Mouse (Mus musculus) midbrain, embryonic 11.5 days (tissue): ENCODE data around the gene Ints4. TPM values are rescaled to one million over a fixed set of nuclear protein-coding genes. Genes with fewer than 3 reads are reported as not detected.

Experiments
- ATAC-seq: fragments of 200-750 bp; cut with Nextera tagmentation; 2 replicates; pipeline ENCODE4 v1.8.0; 2017; ENCODE audit warnings: moderate TSS enrichment, moderate library complexity; ENCODE audit not compliant: low FRiP score
- DNase-seq: peaks from one replicate; pipeline ENCODE4 v3.0.0; 2015; ENCODE audit warnings: low spot score; ENCODE audit errors: missing footprints
- H3K27ac ChIP-seq: fragments of 300-500 bp; sonication (generic); 2 replicates; pipeline ENCODE4 v1.5.1; 2014; ENCODE audit warnings: low read depth, low read length
- H3K27me3 ChIP-seq: fragments of 300-500 bp; sonication (generic); 2 replicates; pipeline ENCODE4 v1.6.1; 2014; ENCODE audit warnings: mild to moderate bottlenecking, low read length, moderate library complexity, mixed read lengths; ENCODE audit not compliant: control insufficient read depth, insufficient read depth
- H3K36me3 ChIP-seq: fragments of 300-500 bp; sonication (generic); 2 replicates; pipeline ENCODE4 v1.6.1; 2014; ENCODE audit warnings: mild to moderate bottlenecking, low read length, moderate library complexity, mixed read lengths; ENCODE audit not compliant: control insufficient read depth, insufficient read depth
- H3K4me1 ChIP-seq: fragments of 300-500 bp; sonication (generic); 2 replicates; pipeline ENCODE4 v1.6.1; 2014; ENCODE audit warnings: low read length; ENCODE audit not compliant: control insufficient read depth, insufficient read depth
- H3K4me2 ChIP-seq: fragments of 300-500 bp; sonication (generic); 2 replicates; pipeline ENCODE4 v1.6.1; 2014; ENCODE audit warnings: mild to moderate bottlenecking, moderate library complexity
- H3K4me3 ChIP-seq: fragments of 300-500 bp; sonication (generic); 2 replicates; pipeline ENCODE4 v1.5.1; 2014; ENCODE audit warnings: low read depth, low read length
- H3K9ac ChIP-seq: fragments of 300-500 bp; sonication (generic); 2 replicates; pipeline ENCODE4 v1.6.1; 2014; ENCODE audit warnings: low read length
- H3K9me3 ChIP-seq: fragments of 300-500 bp; sonication (generic); 2 replicates; pipeline ENCODE4 v1.6.1; 2016; ENCODE audit warnings: low read length; ENCODE audit not compliant: control insufficient read depth
- WGBS: fragments of 180-500 bp; shearing (Covaris S2); extraction: QIAGEN DNeasy Blood & Tissue Kit; methylation state at CpG from one replicate; pipeline ENCODE4 v1.1.7; 2014; 5-methylcytosine and 5-hydroxymethylcytosine counted together
- polyA plus RNA-seq: library from polyadenylated mRNA; unstranded; fragments of >200 nt; fragmentation: Nextera tagmentation; extraction: Ambion mirVana; gene quantifications from 2 replicates; pipeline ENCODE4 v1.2.1, GENCODE M21; 2014

The Ints4 gene
- polyA plus RNA-seq, 1 experiment from 2014 or later, result 62.6 TPM

GRCm38 (mm10) chr7:97453141-97453921 lies 27.4 kb upstream of the Ints4 start:
- Histone ChIP-seq H3K9ac (peak overlapping the region; percentile 55), H3K4me2 (peak overlapping the region; percentile 59), H3K9me3 (no peaks in the 10 kb centered on the region; the same call in 1 of the 2 replicates), H3K27me3 (no peaks in the 10 kb centered on the region), H3K4me1 (peaks cover 4% of the 10 kb centered on the region; the same call in 1 of the 2 replicates), H3K4me3 (peak overlapping the region; percentile 23; the same call in 1 of the 2 replicates), H3K27ac (no peak overlapping the region), H3K36me3 (no peaks in the 10 kb centered on the region)
- peak; percentile 89 for DNase-seq
- peak; percentile 57; the same call in 1 of the 2 replicates for ATAC-seq
- 5% methylated on average over 27 of the region's 27 CpGs for WGBS

- Histone ChIP-seq H3K27ac (no peak overlapping the region), H3K9ac (no peak overlapping the region), H3K9me3 (no peaks in the 10 kb centered on the region), H3K27me3 (no peaks in the 10 kb centered on the region), H3K4me3 (no peak overlapping the region), H3K36me3 (no peaks in the 10 kb centered on the region), H3K4me1 (peaks cover 4% of the 10 kb centered on the region; the same call in 1 of the 2 replicates), H3K4me2 (no peak overlapping the region)
- DNase-seq (no peak), ATAC-seq (no peak)
- 92% methylated on average over 10 of the region's 10 CpGs for WGBS
These were observed 26.0 kb upstream of the Ints4 start for GRCm38 (mm10) chr7:97454795-97455194.

GRCm38 (mm10) chr7:97455577-97455976 lies 25.2 kb upstream of the Ints4 start:
- H3K9ac ChIP-seq, result no peak overlapping the region
- H3K4me2 ChIP-seq, result no peak overlapping the region
- peaks cover 4% of the 10 kb centered on the region; the same call in 1 of the 2 replicates for H3K4me1 ChIP-seq
- H3K9me3 ChIP-seq, result no peaks in the 10 kb centered on the region
- DNase-seq (no peak), ATAC-seq (no peak)
- no peak overlapping the region for H3K4me3 ChIP-seq
- 87% methylated on average over 3 of the region's 3 CpGs for WGBS
- no peaks in the 10 kb centered on the region for H3K36me3 ChIP-seq
- H3K27me3 ChIP-seq, result no peaks in the 10 kb centered on the region
- no peak overlapping the region for H3K27ac ChIP-seq

- ATAC-seq, result no peak
- no peak overlapping the region for H3K9ac ChIP-seq
- 87% methylated on average over 5 of the region's 5 CpGs for WGBS
These were observed 7.8 kb upstream of the Ints4 start for GRCm38 (mm10) chr7:97473001-97473400.

GRCm38 (mm10) chr7:97479349-97479748 lies 1.4 kb upstream of the Ints4 start:
- H3K9ac ChIP-seq, result no peak overlapping the region
- WGBS, result 69% methylated on average over 3 of the region's 3 CpGs
- peaks cover 6% of the 10 kb centered on the region; the same call in 1 of the 2 replicates for H3K4me1 ChIP-seq
- H3K27ac ChIP-seq, result no peak overlapping the region
- ATAC-seq, result no peak
- DNase-seq, result no peak
- H3K9me3 ChIP-seq, result no peaks in the 10 kb centered on the region
- no peak overlapping the region for H3K4me2 ChIP-seq
- no peaks in the 10 kb centered on the region for H3K36me3 ChIP-seq
- no peak overlapping the region for H3K4me3 ChIP-seq
- H3K27me3 ChIP-seq, result no peaks in the 10 kb centered on the region

More at GRCm38 (mm10) chr7:97473001-97473400, 7.8 kb upstream of the Ints4 start:
- no peaks in the 10 kb centered on the region for H3K9me3 ChIP-seq
- no peaks in the 10 kb centered on the region for H3K4me1 ChIP-seq
- no peak overlapping the region for H3K4me2 ChIP-seq
- H3K36me3 ChIP-seq, result no peaks in the 10 kb centered on the region
- no peak overlapping the region for H3K27ac ChIP-seq
- DNase-seq, result no peak
- H3K4me3 ChIP-seq, result no peak overlapping the region
- H3K27me3 ChIP-seq, result no peaks in the 10 kb centered on the region

- Histone ChIP-seq H3K4me1 (peaks cover 6% of the 10 kb centered on the region; the same call in 1 of the 2 replicates), H3K27me3 (no peaks in the 10 kb centered on the region), H3K27ac (no peak overlapping the region), H3K4me3 (peak overlapping the region; percentile 50; the same call in 1 of the 2 replicates), H3K36me3 (no peaks in the 10 kb centered on the region; the same call in 1 of the 2 replicates), H3K9me3 (no peaks in the 10 kb centered on the region), H3K4me2 (peak overlapping the region; percentile 35), H3K9ac (no peak overlapping the region)
- ATAC-seq, result peak; percentile 41
- 31% methylated on average over 3 of the region's 3 CpGs for WGBS
- DNase-seq, result no peak
These were observed 466 bp upstream of the Ints4 start for GRCm38 (mm10) chr7:97480290-97480689.

GRCm38 (mm10) chr7:97483378-97483777 lies 2.6 kb downstream of the Ints4 start:
- no peak overlapping the region for H3K4me3 ChIP-seq
- WGBS, result 90% methylated on average over 2 of the region's 2 CpGs
- peaks cover 6% of the 10 kb centered on the region; the same call in 1 of the 2 replicates for H3K4me1 ChIP-seq
- H3K36me3 ChIP-seq, result peaks cover 4% of the 10 kb centered on the region; the same call in 1 of the 2 replicates
- DNase-seq (no peak), ATAC-seq (no peak)
- H3K4me2 ChIP-seq, result no peak overlapping the region
- no peaks in the 10 kb centered on the region for H3K9me3 ChIP-seq
- H3K9ac ChIP-seq, result no peak overlapping the region
- H3K27ac ChIP-seq, result no peak overlapping the region
- H3K27me3 ChIP-seq, result no peaks in the 10 kb centered on the region

GRCm38 (mm10) chr7:97491157-97491556 lies 10.4 kb downstream of the Ints4 start:
- ATAC-seq, result no peak
- H3K36me3 ChIP-seq, result peaks cover 12% of the 10 kb centered on the region; the same call in 1 of the 2 replicates
- DNase-seq, result no peak
- H3K4me2 ChIP-seq, result no peak overlapping the region
- no peak overlapping the region for H3K4me3 ChIP-seq
- H3K27ac ChIP-seq, result no peak overlapping the region
- H3K9ac ChIP-seq, result no peak overlapping the region
- H3K4me1 ChIP-seq, result no peaks in the 10 kb centered on the region
- WGBS, result 77% methylated on average over 3 of the region's 3 CpGs
- H3K9me3 ChIP-seq, result no peaks in the 10 kb centered on the region
- no peaks in the 10 kb centered on the region for H3K27me3 ChIP-seq

GRCm38 (mm10) chr7:97492420-97492819 lies 11.7 kb downstream of the Ints4 start:
- H3K27me3 ChIP-seq, result no peaks in the 10 kb centered on the region
- no peaks in the 10 kb centered on the region for H3K9me3 ChIP-seq
- 89% methylated on average over 4 of the region's 4 CpGs for WGBS
- H3K9ac ChIP-seq, result no peak overlapping the region
- ATAC-seq (no peak), DNase-seq (no peak)
- no peak overlapping the region for H3K4me2 ChIP-seq
- no peak overlapping the region for H3K27ac ChIP-seq
- H3K36me3 ChIP-seq, result peaks cover 8% of the 10 kb centered on the region; the same call in 1 of the 2 replicates
- H3K4me3 ChIP-seq, result no peak overlapping the region
- H3K4me1 ChIP-seq, result no peaks in the 10 kb centered on the region
